ENCODE assay signal across 12 mouse cellular contexts in the genomic region with DNA sequence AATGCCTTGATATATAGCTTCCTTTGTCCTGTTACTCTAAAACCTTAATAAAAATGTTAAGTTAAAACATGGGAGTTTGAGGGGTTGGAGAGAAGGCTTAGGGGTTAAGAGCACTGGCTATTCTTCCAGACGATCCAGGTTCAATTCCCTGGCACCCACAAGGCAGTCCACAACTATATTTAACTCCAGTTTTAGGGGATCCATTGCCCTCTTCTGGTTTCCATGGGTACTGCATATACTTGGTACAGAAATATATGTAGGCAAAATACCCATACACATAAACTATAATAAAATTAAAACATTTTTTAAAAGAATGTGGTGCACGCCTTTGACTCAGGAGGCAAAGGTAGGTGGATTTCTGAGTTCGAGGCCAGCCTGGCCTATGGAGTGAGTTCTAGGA. TPM values are rescaled to one million over a fixed set of nuclear protein-coding genes. Genes with fewer than 3 reads are reported as not detected.
DNase-seq lines count a peak whose midpoint lies in the region; ATAC-seq and TF ChIP-seq lines count a peak whose summit lies in the region.
"Had no signal": no experiment of that assay in that cellular context is flagged by ENCODE, and none has a peak within 500 bp of the region (broad histone marks: within the 10 kb centered on the region; RNA-seq: fewer than 3 reads in every experiment).

No protein-coding gene starts in this region.

- 86% methylated on average over 3 of the region's 3 CpGs for WGBS in kidney, embryonic 14.5 days

- in situ Hi-C loops in CH12.LX (cut with MboI; ENCODE audit: low pct_ligation_motif_present, low pct_unique_long_range_greater_than_20kb, low sequenced_read_pairs) = no loop called here

- H3K9ac ChIP-seq in kidney, embryonic 14.5 days (ENCODE audit: low read depth, low read length) = no peak overlapping the region
- H3K9ac ChIP-seq in CH12.LX (ENCODE audit: insufficient read depth, low read depth) = no peak overlapping the region
- H3K9ac ChIP-seq: hindbrain, embryonic 14.5 days had no signal

- H3K4me2 ChIP-seq in kidney, embryonic 14.5 days (replicated peaks; ENCODE audit: low read depth, low read length) = no peak overlapping the region
- H3K4me2 ChIP-seq in CH12.LX (ENCODE audit: insufficient read depth, low read depth, poor library complexity, severe bottlenecking) = no peak overlapping the region
- H3K4me2 ChIP-seq: hindbrain, embryonic 14.5 days had no signal

- H3K4me1 ChIP-seq in kidney, embryonic 14.5 days (ENCODE audit: control insufficient read depth, insufficient read depth, low read length) = no peaks in the 10 kb centered on the region
- peaks cover 0 to under 1% of the 10 kb centered on the region in 2 experiments; a peak in 1 of 4 replicates for H3K4me1 ChIP-seq in CH12.LX (ENCODE audit: control insufficient read depth in 1 of 2, insufficient read depth in 2 of 2)

- no peaks in the 10 kb centered on the region for H3K36me3 ChIP-seq in kidney, embryonic 14.5 days (ENCODE audit: control insufficient read depth, insufficient read depth, low read length)
- H3K36me3 ChIP-seq in CH12.LX (replicated peaks in 1 of 2; ENCODE audit: control insufficient read depth in 1 of 2, insufficient read depth in 1 of 2, low read length in 1 of 2) = no peaks in the 10 kb centered on the region

- TF ChIP-seq CTCF in CH12.LX (conservative IDR thresholded peaks at IDR 0.05 in 1 of 2, IDR thresholded peaks at IDR 0.05 in 1 of 2; ENCODE audit: low read depth in 2 of 2, low read length in 2 of 2) = peak; percentile 21 to 45; a peak in 2 of 4 replicates

- H3K4me3 ChIP-seq in kidney, embryonic 14.5 days (ENCODE audit: low read length) = no peak overlapping the region
- H3K4me3 ChIP-seq in CH12.LX (replicated peaks in 1 of 3; ENCODE audit: low read depth in 2 of 3, low read length in 2 of 3, poor library complexity in 1 of 3) = no peak overlapping the region
- H3K4me3 ChIP-seq: erythroblast, embryonic 14.5 days had no signal

- no peak for TF ChIP-seq EP300 in CH12.LX (IDR thresholded peaks at IDR 0.05; ENCODE audit: low read length)

- dilution Hi-C loops in CH12.LX (cut with MboI; ENCODE audit: extremely low pct_ligation_motif_present, extremely low pct_unique_long_range_greater_than_20kb, low sequenced_read_pairs) = no loop called here

- peak; percentile 47 for TF ChIP-seq RAD21 in CH12.LX (IDR thresholded peaks at IDR 0.05; ENCODE audit: low read depth, low read length)

- H3K79me2 ChIP-seq in CH12.LX (replicated peaks; ENCODE audit: control insufficient read depth, extremely low read depth, insufficient read depth, poor library complexity, severe bottlenecking) = no peaks in the 10 kb centered on the region

- H3K27me3 ChIP-seq in kidney, embryonic 14.5 days (ENCODE audit: control insufficient read depth, insufficient read depth, low read length) = no peaks in the 10 kb centered on the region
- no peaks in the 10 kb centered on the region for H3K27me3 ChIP-seq in CH12.LX (replicated peaks)

- peak; percentile 46 for DNase-seq in CD4-positive, CD25-positive, alpha-beta regulatory T cell, adult 2 months (ENCODE audit: low read depth, low spot score)
- DNase-seq in kidney, postnatal 14 days = peak; percentile 17
- DNase-seq in CH12.LX (ENCODE audit: extremely low read depth) = peak; percentile 27
- DNase-seq in layer of hippocampus, postnatal 36 days = no peak
- DNase-seq: adrenal gland, adult 2 months; gastrocnemius, postnatal 36 days had no signal

- no peak for ATAC-seq in CD4-positive, CD25-positive, alpha-beta regulatory T cell, adult 4 months
- no peak for ATAC-seq in kidney, embryonic 14.5 days (ENCODE audit: low FRiP score, low TSS enrichment)
- ATAC-seq in granulocyte monocyte progenitor cell, adult 5-6 weeks (replicated peaks; ENCODE audit: poor library complexity, severe bottlenecking) = peak; percentile 67
- no peak for ATAC-seq in monocyte, adult 5-6 weeks (replicated peaks; ENCODE audit: insufficient number of reproducible peaks, low FRiP score, low TSS enrichment, poor library complexity, severe bottlenecking)

- H3K9me3 ChIP-seq in kidney, embryonic 14.5 days (ENCODE audit: control insufficient read depth, low read length) = peaks cover 4% of the 10 kb centered on the region; the same call in 1 of the 2 replicates
- H3K9me3 ChIP-seq in CH12.LX (replicated peaks; ENCODE audit: low read length) = no peaks in the 10 kb centered on the region

- TF ChIP-seq POLR2A in CH12.LX (IDR thresholded peaks at IDR 0.05; ENCODE audit: low read depth, low read length) = no peak

- H3K27ac ChIP-seq in kidney, embryonic 14.5 days (ENCODE audit: low read depth, low read length) = no peak overlapping the region
- H3K27ac ChIP-seq in CH12.LX (ENCODE audit: insufficient read depth, low read depth) = no peak overlapping the region
- H3K27ac ChIP-seq: hindbrain, embryonic 14.5 days had no signal

TF ChIP-seq in CH12.LX, 34 proteins besides CTCF, POLR2A, EP300 and RAD21:
- TF ChIP-seq USF1 (IDR thresholded peaks at IDR 0.05; ENCODE audit: low read depth, low read length) = no peak
- TF ChIP-seq BHLHE40 (IDR thresholded peaks at IDR 0.05; ENCODE audit: low read depth, low read length) = no peak
- TF ChIP-seq TCF12 (IDR thresholded peaks at IDR 0.05; ENCODE audit: low read depth, low read length) = no peak
- TF ChIP-seq HCFC1 (IDR thresholded peaks at IDR 0.05; ENCODE audit: low read depth, low read length) = no peak
- TF ChIP-seq SMC3 (IDR thresholded peaks at IDR 0.05; ENCODE audit: low read depth, low read length) = peak; percentile 14; the same call in 1 of the 2 replicates
- TF ChIP-seq MEF2A (IDR thresholded peaks at IDR 0.05; ENCODE audit: borderline replicate concordance, low read depth, low read length) = no peak
- TF ChIP-seq MAX (IDR thresholded peaks at IDR 0.05; ENCODE audit: low read length) = no peak

RNA-seq across cellular contexts. Expression of a gene that starts 44.9 kb away (rescaled TPM):
- polyA plus RNA-seq in CD4-positive, CD25-positive, alpha-beta regulatory T cell, adult 4 months (2017; shearing (Covaris generic)) = 100 to 1,000 TPM; 156 to 163 TPM
- 57.9 and 85.8 TPM in 2 replicates for polyA plus RNA-seq in kidney, embryonic 14.5 days (2014; fragmentation: Nextera tagmentation; extraction: Ambion mirVana)
- total RNA-seq in CH12.LX (2012; rRNA removed) (82.0 and 90.2 TPM in 2 replicates), CH12.LX (2014; rRNA removed) (75.6 and 78.2 TPM in 2 replicates)
- 93.8 and 109 TPM in 2 replicates for polyA plus RNA-seq in CH12.LX (2012; ENCODE audit: insufficient read length, low read depth)
- 106 and 145 TPM in 2 replicates for total RNA-seq in granulocyte monocyte progenitor cell, adult 5-6 weeks (2014; fragmentation: Nextera tagmentation)
- total RNA-seq in granulocyte monocyte progenitor cell, adult 5-6 weeks (2017) = 138 and 204 TPM in 2 replicates
- 100 to 1,000 TPM; 191 to 208 TPM for total RNA-seq in layer of hippocampus, postnatal 36 days (2021)
- 180 to 370 TPM (median 226 TPM) in 3 replicates for total RNA-seq in monocyte, adult 5-6 weeks (2017)

RNA-seq across cellular contexts. Expression of a gene that starts 45.5 kb away (rescaled TPM):
- polyA plus RNA-seq in CD4-positive, CD25-positive, alpha-beta regulatory T cell, adult 4 months (2017; shearing (Covaris generic)) = 1 to 10 TPM; 1.4 to 2.4 TPM
- 10.6 and 13.3 TPM in 2 replicates for polyA plus RNA-seq in kidney, embryonic 14.5 days (2014; fragmentation: Nextera tagmentation; extraction: Ambion mirVana)
- total RNA-seq in CH12.LX (2012; rRNA removed) (2.5 and 3.2 TPM in 2 replicates), CH12.LX (2014; rRNA removed) (3.0 and 3.2 TPM in 2 replicates)
- polyA plus RNA-seq in CH12.LX (2012; ENCODE audit: insufficient read length, low read depth) = 3.2 and 3.8 TPM in 2 replicates
- 6.5 and 8.7 TPM in 2 replicates for total RNA-seq in granulocyte monocyte progenitor cell, adult 5-6 weeks (2014; fragmentation: Nextera tagmentation)
- 0.41 and 0.78 TPM in 2 replicates for total RNA-seq in granulocyte monocyte progenitor cell, adult 5-6 weeks (2017)
- 1 to 10 TPM; 2.0 to 3.1 TPM for total RNA-seq in layer of hippocampus, postnatal 36 days (2021)
- total RNA-seq in monocyte, adult 5-6 weeks (2017) = 1.5 TPM in 1 of 3 replicates, not detected in the others

RNA-seq across cellular contexts. Expression of a gene that starts 49.8 kb away (rescaled TPM):
- not detected for polyA plus RNA-seq in CD4-positive, CD25-positive, alpha-beta regulatory T cell, adult 4 months (2017; shearing (Covaris generic))
- polyA plus RNA-seq in kidney, embryonic 14.5 days (2014; fragmentation: Nextera tagmentation; extraction: Ambion mirVana) = 0.41 and 0.53 TPM in 2 replicates
- 0.13 TPM in 1 of 2 replicates, not detected in the other for total RNA-seq in CH12.LX (2012; rRNA removed)
- total RNA-seq in CH12.LX (2014; rRNA removed) = not detected in 2 replicates
- polyA plus RNA-seq in CH12.LX (2012; ENCODE audit: insufficient read length, low read depth) = 0.10 and 0.12 TPM in 2 replicates
- total RNA-seq in granulocyte monocyte progenitor cell, adult 5-6 weeks (2014; fragmentation: Nextera tagmentation) = not detected in 2 replicates
- not detected in 2 replicates for total RNA-seq in granulocyte monocyte progenitor cell, adult 5-6 weeks (2017)
- 10 to 100 TPM; 12.4 to 15.6 TPM for total RNA-seq in layer of hippocampus, postnatal 36 days (2021)
- 0.29 TPM in 1 of 3 replicates, not detected in the others for total RNA-seq in monocyte, adult 5-6 weeks (2017)
- polyA plus RNA-seq: erythroblast, embryonic 14.5 days had no signal

Comparison
In these comparisons a context has a peak if more than half of its experiments do, and no peak if none do; other contexts are left out.
1. DNase-seq: peak in CD4-positive, CD25-positive, alpha-beta regulatory T cell, adult 2 months (single experiment), kidney, postnatal 14 days (single experiment) and CH12.LX (single experiment); none in layer of hippocampus, postnatal 36 days (0 of 2).
2. RNA of a gene that starts 49.8 kb away (total RNA-seq): 12.4 to 15.6 TPM in layer of hippocampus, postnatal 36 days; 0.29 TPM in monocyte, adult 5-6 weeks, 0.13 TPM in CH12.LX and not detected in granulocyte monocyte progenitor cell, adult 5-6 weeks; every median in the first group is over 10 times any median in the second.